Mouse (Mus musculus) intestine, postnatal 0 days (tissue): ENCODE measurements around the gene Mgme1. TPM values are rescaled to one million over a fixed set of nuclear protein-coding genes. Genes with fewer than 3 reads are reported as not detected.

Experiments
- ATAC-seq: fragments of 200-750 bp; cut with Nextera tagmentation; 2 replicates; pipeline ENCODE4 v1.8.0; 2017; ENCODE audit warnings: mild to moderate bottlenecking, moderate TSS enrichment, moderate library complexity
- H3K27ac ChIP-seq: fragments of 300-500 bp; sonication (generic); 2 replicates; pipeline ENCODE4 v1.5.1; 2014; ENCODE audit warnings: mild to moderate bottlenecking, low read depth, low read length, moderate library complexity
- H3K27me3 ChIP-seq: fragments of 300-500 bp; sonication (generic); replicated peaks from 2 replicates; pipeline ENCODE4 v1.6.1; 2014; ENCODE audit warnings: low read length, mixed read lengths; ENCODE audit not compliant: control insufficient read depth, insufficient read depth
- H3K36me3 ChIP-seq: fragments of 300-500 bp; sonication (generic); 2 replicates; pipeline ENCODE4 v1.6.1; 2014; ENCODE audit warnings: mild to moderate bottlenecking, moderate library complexity; ENCODE audit not compliant: control insufficient read depth, insufficient read depth
- H3K4me1 ChIP-seq: fragments of 300-500 bp; sonication (generic); replicated peaks from 2 replicates; pipeline ENCODE4 v1.6.1; 2014; ENCODE audit warnings: antibody characterized with exemption, low read length, mixed read lengths; ENCODE audit not compliant: control insufficient read depth, insufficient read depth
- H3K4me2 ChIP-seq: fragments of 300-500 bp; sonication (generic); replicated peaks from 2 replicates; pipeline ENCODE4 v1.6.1; 2014; ENCODE audit warnings: low read depth, mild to moderate bottlenecking, moderate library complexity
- H3K4me3 ChIP-seq: fragments of 300-500 bp; sonication (generic); 2 replicates; pipeline ENCODE4 v1.5.1; 2014; ENCODE audit warnings: low read depth, low read length
- H3K9ac ChIP-seq: fragments of 300-500 bp; sonication (generic); 2 replicates; pipeline ENCODE4 v1.6.1; 2014; ENCODE audit warnings: mild to moderate bottlenecking, low read depth, low read length
- H3K9me3 ChIP-seq: fragments of 300-500 bp; sonication (generic); 2 replicates; pipeline ENCODE4 v1.6.1; 2016; ENCODE audit warnings: mixed run types; ENCODE audit not compliant: control insufficient read depth
- CTCF ChIP-seq: sonication (generic); IDR thresholded peaks from 2 replicates; pipeline ENCODE4 v1.5.1; 2016; ENCODE audit warnings: low read depth, mild to moderate bottlenecking, control low read depth, antibody characterized with exemption, moderate library complexity
- WGBS: fragments of 180-500 bp; shearing (Covaris S2); extraction: QIAGEN DNeasy Blood & Tissue Kit; methylation state at CpG from one replicate; pipeline ENCODE4 v1.1.7; 2014; 5-methylcytosine and 5-hydroxymethylcytosine counted together
- polyA plus RNA-seq: library from polyadenylated mRNA; unstranded; fragments of >200 nt; fragmentation: Nextera tagmentation; extraction: Ambion mirVana; gene quantifications from 2 replicates; pipeline ENCODE4 v1.2.1, GENCODE M21; 2015

The Mgme1 gene
- polyA plus RNA-seq, 1 experiment from 2014 or later = 9.6 TPM

DNA sequence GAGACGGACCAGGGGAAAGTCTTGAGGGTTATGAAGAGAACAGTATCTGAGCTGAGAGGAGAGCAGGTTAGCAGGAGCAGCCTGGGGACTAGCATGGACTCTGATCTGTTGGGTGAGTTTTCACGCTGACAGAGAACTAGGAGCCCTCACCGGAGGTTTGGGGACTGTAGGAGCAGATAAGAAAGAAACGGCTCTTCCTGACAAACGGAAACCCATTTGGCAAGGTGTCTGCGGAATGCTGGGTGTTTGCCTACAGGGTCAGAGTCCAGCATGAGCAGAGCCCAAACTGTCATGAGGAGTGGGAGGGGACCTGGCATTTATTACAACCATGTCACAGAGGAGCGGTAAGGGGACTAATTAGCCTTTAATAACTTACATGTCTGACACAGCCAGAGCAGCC is 40.0 kb upstream of the Mgme1 start:
- Histone ChIP-seq H3K4me3 (no peak overlapping the region; the same call in 1 of the 2 replicates), H3K9me3 (0 out of 2 replicates have a peak, but pooled peaks cover 6% of the 10 kb centered on the region), H3K4me2 (peak overlapping the region; percentile 57), H3K27me3 (no peaks in the 10 kb centered on the region), H3K27ac (no peak overlapping the region), H3K4me1 (no peaks in the 10 kb centered on the region), H3K9ac (peak overlapping the region; percentile 31; the same call in 1 of the 2 replicates), H3K36me3 (no peaks in the 10 kb centered on the region)
- ATAC-seq = peak; percentile 73
- TF ChIP-seq CTCF = no peak
- 19% methylated on average over 7 of the region's 7 CpGs for whole genome bisulfite sequencing

DNA sequence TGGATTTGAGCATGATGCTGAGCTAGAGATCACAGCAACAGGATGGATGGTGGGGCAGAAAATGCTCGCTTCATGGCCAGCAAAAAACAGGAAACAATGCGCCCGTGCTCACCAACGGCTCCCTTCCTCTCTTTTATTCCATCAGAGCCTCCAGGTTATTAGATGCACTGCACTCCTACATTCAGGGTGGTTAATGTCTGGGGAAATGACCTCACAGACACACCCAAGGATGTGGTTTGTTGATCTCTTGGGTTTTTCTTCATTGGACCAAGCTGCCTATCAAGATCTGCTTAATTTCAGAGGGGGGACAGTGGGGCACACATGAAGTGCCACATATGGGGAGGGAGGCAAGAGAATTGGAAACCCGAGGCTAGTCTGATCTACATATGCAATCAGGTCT is 39.3 kb upstream of the Mgme1 start:
- Histone ChIP-seq H3K27me3 (no peaks in the 10 kb centered on the region), H3K9ac (no peak overlapping the region), H3K36me3 (no peaks in the 10 kb centered on the region), H3K27ac (no peak overlapping the region), H3K9me3 (0 out of 2 replicates have a peak, but pooled peaks cover 6% of the 10 kb centered on the region), H3K4me3 (no peak overlapping the region), H3K4me1 (no peaks in the 10 kb centered on the region), H3K4me2 (peak overlapping the region; percentile 57)
- WGBS = 55% methylated on average over 5 of the region's 5 CpGs
- ATAC-seq = no peak
- no peak for TF ChIP-seq CTCF

DNA sequence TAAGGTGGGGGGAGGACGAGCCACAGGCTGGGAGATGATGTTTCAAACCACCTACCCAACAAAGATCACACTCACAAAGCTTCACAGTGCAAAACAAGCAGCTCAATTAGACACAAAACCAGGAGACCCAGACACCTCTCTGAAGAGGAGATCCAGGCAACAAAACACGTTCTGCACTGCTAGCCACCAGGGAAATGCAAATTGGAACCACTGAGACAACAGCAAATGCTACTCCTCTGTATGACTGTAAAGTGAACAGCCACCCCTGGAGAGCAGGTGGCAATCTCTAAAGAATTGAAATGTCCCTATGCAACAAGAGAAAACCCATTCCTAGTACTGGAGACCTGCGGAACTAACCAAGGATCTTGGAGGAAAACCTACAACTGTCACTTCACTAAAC is 36.9 kb upstream of the Mgme1 start:
- ATAC-seq = no peak
- 72% methylated on average over 3 of the region's 3 CpGs for WGBS
- no peak overlapping the region for H3K4me2 ChIP-seq

DNA sequence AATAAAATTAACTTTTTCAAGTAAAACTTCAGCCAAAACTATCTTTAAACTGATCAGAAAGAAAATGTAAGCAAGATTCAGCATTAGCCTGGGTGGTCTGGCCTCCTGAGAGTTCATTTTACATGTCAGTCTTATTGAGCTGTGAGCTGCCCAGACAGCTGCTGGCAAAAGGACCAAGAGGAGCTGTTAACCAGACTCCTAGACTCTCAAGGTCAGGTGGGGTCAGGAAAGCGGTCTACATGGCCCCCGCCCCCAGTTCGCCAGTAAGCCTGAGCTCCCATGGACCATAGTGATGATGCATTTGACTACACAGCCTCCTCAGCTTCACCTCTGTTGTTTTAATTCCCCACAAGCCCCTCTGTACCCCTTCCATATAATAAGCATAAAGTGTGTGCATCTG is 34.7 kb upstream of the Mgme1 start:
- no peak overlapping the region for H3K4me2 ChIP-seq
- 65% methylated on average over 3 of the region's 3 CpGs for WGBS
- H3K9ac ChIP-seq = no peak overlapping the region
- no peak overlapping the region for H3K4me3 ChIP-seq
- H3K27ac ChIP-seq = no peak overlapping the region
- H3K36me3 ChIP-seq = no peaks in the 10 kb centered on the region
- H3K9me3 ChIP-seq = 0 out of 2 replicates have a peak, but pooled peaks cover 3% of the 10 kb centered on the region
- H3K4me1 ChIP-seq = no peaks in the 10 kb centered on the region; the same call in 1 of the 2 replicates
- H3K27me3 ChIP-seq = no peaks in the 10 kb centered on the region
- ATAC-seq = no peak
- TF ChIP-seq CTCF = no peak

More for the DNA sequence above, 36.9 kb upstream of the Mgme1 start:
- Histone ChIP-seq H3K36me3 (no peaks in the 10 kb centered on the region), H3K4me3 (no peak overlapping the region), H3K27me3 (no peaks in the 10 kb centered on the region), H3K9ac (no peak overlapping the region), H3K9me3 (0 out of 2 replicates have a peak, but pooled peaks cover 3% of the 10 kb centered on the region), H3K27ac (no peak overlapping the region), H3K4me1 (no peaks in the 10 kb centered on the region; the same call in 1 of the 2 replicates)
- TF ChIP-seq CTCF = no peak

DNA sequence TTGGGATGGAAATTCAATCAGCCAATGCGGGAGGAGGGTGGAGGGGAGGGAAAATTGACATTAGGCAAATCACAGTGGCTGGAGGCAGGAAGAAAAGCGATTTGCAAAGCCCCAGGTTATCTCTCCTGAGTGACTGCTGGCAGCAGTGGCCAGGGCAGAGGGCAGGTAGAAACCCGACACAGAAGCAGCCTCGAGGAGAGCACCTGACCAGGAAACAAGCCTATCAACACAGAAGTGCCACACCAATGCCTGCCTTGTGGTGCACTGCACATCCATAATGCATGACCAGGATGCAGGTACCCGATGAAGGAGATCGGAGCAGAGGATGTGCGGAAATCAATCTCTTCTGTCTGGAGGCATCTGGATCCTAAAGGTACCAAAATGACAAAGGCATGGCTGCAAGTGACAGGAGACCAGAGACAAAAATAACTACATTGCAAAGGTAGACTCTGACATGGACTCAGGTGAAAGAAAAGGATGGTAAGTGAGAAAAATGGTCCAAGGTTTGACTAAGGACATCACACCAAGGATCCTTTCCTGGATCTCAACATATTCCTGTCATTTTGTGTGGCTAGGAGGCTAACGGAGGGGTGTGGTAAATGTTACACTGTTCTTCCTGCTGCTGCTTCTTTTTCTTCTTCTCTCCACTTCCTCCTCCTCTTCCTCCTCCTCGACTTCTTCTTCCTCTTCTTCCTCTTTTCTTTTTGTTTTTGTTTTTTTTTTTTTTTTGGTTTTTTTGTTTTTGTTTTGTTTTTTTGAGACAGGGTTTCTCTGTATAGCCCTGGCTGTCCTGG is 33.5 kb upstream of the Mgme1 start:
- H3K4me3 ChIP-seq = no peak overlapping the region
- no peak for TF ChIP-seq CTCF
- no peak overlapping the region for H3K9ac ChIP-seq
- WGBS = 58% methylated on average over 9 of the region's 9 CpGs
- H3K9me3 ChIP-seq = 0 out of 2 replicates have a peak, but pooled peaks cover 3% of the 10 kb centered on the region
- no peak overlapping the region for H3K27ac ChIP-seq
- H3K27me3 ChIP-seq = no peaks in the 10 kb centered on the region
- ATAC-seq = peak; percentile 68
- H3K4me1 ChIP-seq = no peaks in the 10 kb centered on the region; the same call in 1 of the 2 replicates
- no peak overlapping the region for H3K4me2 ChIP-seq
- no peaks in the 10 kb centered on the region for H3K36me3 ChIP-seq

DNA sequence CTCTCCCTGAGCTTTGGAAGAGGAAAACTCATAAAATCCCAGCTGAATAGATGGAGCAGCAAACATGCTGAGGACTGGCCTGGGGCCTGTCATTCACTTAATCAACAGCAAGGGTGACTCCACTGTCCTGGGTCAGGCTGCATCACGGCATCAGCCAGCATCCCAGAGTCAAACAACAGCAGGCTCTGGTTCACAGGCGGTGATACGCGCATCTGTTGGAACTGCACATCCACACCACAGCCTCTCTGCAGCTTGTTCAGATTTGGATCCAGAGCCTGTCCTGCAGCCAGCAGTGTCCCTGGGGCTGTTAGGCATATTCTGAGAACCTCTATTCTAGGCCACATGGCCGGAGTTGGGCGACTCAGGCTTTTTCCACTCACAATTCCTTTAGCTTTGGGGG is 32.1 kb upstream of the Mgme1 start:
- no peak for ATAC-seq
- no peak overlapping the region for H3K4me2 ChIP-seq
- TF ChIP-seq CTCF = no peak
- no peak overlapping the region for H3K4me3 ChIP-seq
- H3K27ac ChIP-seq = no peak overlapping the region; the same call in 1 of the 2 replicates
- 74% methylated on average over 6 of the region's 6 CpGs for WGBS
- H3K9ac ChIP-seq = no peak overlapping the region
- 0 out of 2 replicates have a peak, but pooled peaks cover 3% of the 10 kb centered on the region for H3K9me3 ChIP-seq
- H3K27me3 ChIP-seq = no peaks in the 10 kb centered on the region
- no peaks in the 10 kb centered on the region; the same call in 1 of the 2 replicates for H3K4me1 ChIP-seq
- H3K36me3 ChIP-seq = no peaks in the 10 kb centered on the region
